Comparison of ENCODE assay signal across 8 mouse cellular contexts in the genomic region with DNA sequence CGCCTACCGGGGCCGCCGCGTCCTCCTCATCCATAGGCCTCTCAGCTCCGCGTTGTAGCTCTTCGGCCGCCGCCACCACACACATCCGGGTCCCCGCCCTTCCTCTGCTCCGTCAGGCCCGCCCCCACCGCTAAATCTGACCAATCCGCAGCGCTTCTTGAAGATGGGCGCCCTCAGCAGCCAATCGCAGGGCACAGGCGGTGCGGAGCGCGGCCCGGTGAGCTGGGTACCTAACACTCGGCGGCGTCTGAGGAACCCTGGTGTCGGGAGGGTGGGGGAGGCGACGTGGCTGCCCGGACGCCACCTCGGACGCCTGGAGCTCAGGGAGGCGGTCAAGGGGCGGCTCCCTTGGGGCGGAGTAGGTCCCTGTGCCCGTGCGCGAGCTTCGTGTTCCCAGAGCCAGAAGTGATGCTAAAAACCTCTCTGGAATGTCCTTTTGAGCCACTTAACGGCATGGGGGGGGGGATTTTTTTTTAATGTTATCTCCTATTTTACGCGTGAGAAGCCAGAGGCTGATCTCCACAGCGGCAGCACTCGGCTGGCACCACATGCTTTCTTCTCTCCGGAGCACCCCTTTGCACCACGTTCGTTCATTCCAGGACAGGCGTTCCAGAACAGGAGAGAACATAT. TPM values are rescaled to one million over a fixed set of nuclear protein-coding genes. Genes with fewer than 3 reads are reported as not detected.
A peak's percentile ranks its signal among the peaks of the same experiment; 100 is the strongest.
DNase-seq lines count a peak whose midpoint lies in the region; ATAC-seq lines count a peak whose summit lies in the region.

A gene (minus strand): TSS at position 106 of the 630 bp plus-strand sequence.

- peak; percentile 100 for ATAC-seq in hindbrain, embryonic 11.5 days (ENCODE audit: low FRiP score)

- H3K9ac ChIP-seq in hindbrain, embryonic 11.5 days (ENCODE audit: low read depth, low read length): peak within 1 kb of the TSS; percentile 85

- 0 out of 2 replicates have a peak, but pooled peaks cover 4% of the 10 kb centered on the region for H3K36me3 ChIP-seq in hindbrain, embryonic 11.5 days (ENCODE audit: control insufficient read depth, insufficient read depth, low read length)

- H3K27ac ChIP-seq in hindbrain, embryonic 11.5 days (ENCODE audit: low read depth, low read length): peak within 1 kb of the TSS; percentile 77

- H3K9me3 ChIP-seq in hindbrain, embryonic 11.5 days (ENCODE audit: control insufficient read depth, low read length): no peaks in the 10 kb centered on the region

- DNase-seq in Muller cell, postnatal 12 days (ENCODE audit: inconsistent ontology term): peak; percentile 99
- DNase-seq in cerebellum, adult 9-11 months: peak; percentile 98
- DNase-seq in frontal cortex, adult 2 months (ENCODE audit: extremely low spot score in 1 of 2, low spot score in 1 of 2): peak; percentile 95 to 99
- DNase-seq in hindbrain, embryonic 11.5 days (ENCODE audit: low spot score): peak; percentile 98
- DNase-seq in layer of hippocampus, postnatal 10 days (ENCODE audit: low spot score in 2 of 2): peak; percentile 99 to 100
- peak; percentile 97 for DNase-seq in lung, postnatal 10 days
- DNase-seq in ovary, postnatal 36 days (ENCODE audit: low spot score): peak; percentile 98
- peak; percentile 99 for DNase-seq in thymus, postnatal 25 days

- 0% methylated on average over 46 of the region's 50 CpGs for WGBS in hindbrain, embryonic 11.5 days

- H3K4me3 ChIP-seq in hindbrain, embryonic 11.5 days (ENCODE audit: low read depth, low read length): peak within 1 kb of the TSS; percentile 75

- no peaks in the 10 kb centered on the region for H3K4me1 ChIP-seq in hindbrain, embryonic 11.5 days (replicated peaks; ENCODE audit: control insufficient read depth, insufficient read depth, low read length)

- H3K4me2 ChIP-seq in hindbrain, embryonic 11.5 days (replicated peaks; ENCODE audit: low read depth, low read length): peak within 1 kb of the TSS; percentile 60

- H3K27me3 ChIP-seq in hindbrain, embryonic 11.5 days (ENCODE audit: control insufficient read depth, insufficient read depth, low read length): no peaks in the 10 kb centered on the region

RNA-seq across cellular contexts. Expression of the gene that starts here (rescaled TPM):
- 127 and 136 TPM in 2 replicates for polyA plus RNA-seq in frontal cortex, adult 2 months (2012; rRNA removed)
- 10.1 and 11.9 TPM in 2 replicates for polyA plus RNA-seq in hindbrain, embryonic 11.5 days (2014; fragmentation: Nextera tagmentation; extraction: Ambion mirVana)
- 100 to 1,000 TPM; 148 to 163 TPM for total RNA-seq in layer of hippocampus, postnatal 10 days (2021)

Comparison
In these comparisons a context has a peak if more than half of its experiments do, and no peak if none do; other contexts are left out.
1. Peak in every context shown above with its lines: DNase-seq, ATAC-seq, H3K4me3 ChIP-seq and H3K27ac ChIP-seq.